Mouse (Mus musculus): Measurements from ENCODE around the gene Bpifc.

Bpifc gene

DNA sequence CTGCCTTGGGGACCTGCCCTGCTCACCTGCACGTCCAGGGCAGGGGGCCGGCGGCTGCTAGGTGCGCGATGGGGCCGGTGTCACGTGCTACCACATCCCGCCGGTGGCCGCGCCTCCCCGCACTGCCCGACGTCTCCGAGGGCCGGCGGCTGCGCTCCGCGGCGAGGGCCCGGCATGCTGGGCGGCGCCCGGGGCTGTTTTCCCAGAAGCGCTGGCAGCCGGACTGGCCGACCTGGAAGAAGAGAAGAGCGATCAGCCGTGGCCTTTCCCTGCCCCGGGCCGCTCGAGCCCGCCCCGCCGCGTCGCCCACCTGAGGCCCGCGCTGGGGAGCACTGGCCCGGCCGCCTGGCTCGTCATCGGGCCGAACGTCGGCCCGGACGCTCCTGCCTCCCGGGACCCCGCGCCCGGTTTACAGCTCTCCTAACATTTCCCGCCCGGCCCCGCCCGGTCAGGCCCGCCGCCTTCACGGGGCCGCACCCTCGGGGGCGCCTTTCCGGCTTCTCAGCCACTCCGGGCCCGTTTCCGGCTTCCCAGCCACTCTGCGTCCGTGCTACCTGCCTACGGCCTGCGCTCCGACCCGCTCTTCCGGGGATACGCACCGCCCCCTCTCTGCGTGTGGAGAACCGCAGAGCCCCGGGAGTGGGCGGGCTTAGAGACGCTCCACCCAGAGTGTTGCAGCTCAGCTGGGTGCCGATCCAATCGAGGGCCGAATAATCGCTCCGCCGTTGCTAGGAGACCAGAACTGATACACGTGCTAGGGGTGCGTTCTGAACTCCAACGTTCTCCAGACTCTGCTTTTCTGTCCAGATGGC is 95.0 kb downstream of the Bpifc start, which contains the start of gene Prdm4:
Gene Prdm4, minus strand, starts transcription at position 645 of the 812 bp plus-strand sequence.
- in situ Hi-C loops (cut with MboI; ENCODE audit: low pct_unique_long_range_greater_than_20kb in 1 of 2, low sequenced_read_pairs in 2 of 2, unreplicated experiment in 1 of 2), result no loop called here

Measured in mouse embryonic stem cell (cell line).